Mouse (Mus musculus): ENCODE data around the gene AC124108.1. TPM values are rescaled to one million over a fixed set of nuclear protein-coding genes. Genes with fewer than 3 reads are reported as not detected.

AC124108.1 gene
- polyA plus RNA-seq, 1 experiment from 2014 or later, result 0.45 TPM

DNA sequence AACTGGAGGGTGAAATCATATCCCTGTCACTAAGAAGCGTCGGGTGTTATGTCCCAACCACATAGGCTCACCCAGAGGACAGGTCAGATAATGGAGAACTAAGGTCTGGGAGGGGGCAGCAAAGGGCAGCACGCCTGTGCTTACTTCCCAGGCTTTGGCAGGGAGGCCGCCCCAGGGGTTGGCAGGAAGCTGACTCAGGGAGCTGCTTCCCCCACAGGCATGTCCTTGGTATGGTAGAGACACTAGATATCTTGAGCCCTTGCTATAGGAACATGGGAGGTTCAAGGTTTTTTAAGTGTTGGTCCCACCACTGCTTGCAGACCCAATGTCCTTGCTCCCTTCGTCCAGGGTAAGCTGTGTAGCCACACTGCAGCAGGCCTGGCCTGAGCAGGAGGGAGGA, 14.7 kb downstream of the AC124108.1 start:
- Histone ChIP-seq H3K27ac (no peak overlapping the region), H3K27me3 (peaks cover 11% of the 10 kb centered on the region; the same call in 1 of the 2 replicates), H3K9me3 (no peaks in the 10 kb centered on the region), H3K9ac (replicated peaks) (0 out of 2 replicates have a peak overlapping the region, but pooled peaks have one; percentile 2), H3K4me1 (replicated peaks) (peaks cover 48% of the 10 kb centered on the region), H3K36me3 (no peaks in the 10 kb centered on the region), H3K4me3 (replicated peaks) (no peak overlapping the region), H3K4me2 (no peak overlapping the region)
- ATAC-seq (ENCODE audit: insufficient number of reproducible peaks, insufficient read depth, low FRiP score, low TSS enrichment, low read depth), result no peak
- WGBS, result 56% methylated on average over 5 of the region's 5 CpGs

DNA sequence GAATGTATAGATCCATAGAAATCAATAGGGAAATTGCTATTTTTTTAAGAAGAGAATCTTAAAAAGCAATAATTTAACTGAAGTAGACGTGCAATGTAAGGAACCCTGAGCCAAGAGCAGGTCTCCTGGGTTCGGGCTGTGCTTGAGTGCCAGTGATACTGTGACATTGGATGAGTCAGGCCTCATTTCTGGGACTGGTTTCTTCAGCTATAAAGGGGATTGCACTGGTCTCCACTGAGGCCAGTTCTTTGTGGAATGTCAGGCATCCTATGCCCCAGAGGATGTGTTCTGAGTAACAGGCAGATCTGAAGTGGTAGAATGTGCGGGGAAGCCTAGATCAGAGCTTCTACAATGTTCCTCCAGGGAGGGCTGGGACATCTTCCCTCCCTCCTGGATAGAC, 15.6 kb downstream of the AC124108.1 start:
- no peak overlapping the region for H3K4me2 ChIP-seq
- H3K4me1 ChIP-seq (replicated peaks), result peaks cover 40% of the 10 kb centered on the region
- 85% methylated on average over 3 of the region's 3 CpGs for WGBS

DNA sequence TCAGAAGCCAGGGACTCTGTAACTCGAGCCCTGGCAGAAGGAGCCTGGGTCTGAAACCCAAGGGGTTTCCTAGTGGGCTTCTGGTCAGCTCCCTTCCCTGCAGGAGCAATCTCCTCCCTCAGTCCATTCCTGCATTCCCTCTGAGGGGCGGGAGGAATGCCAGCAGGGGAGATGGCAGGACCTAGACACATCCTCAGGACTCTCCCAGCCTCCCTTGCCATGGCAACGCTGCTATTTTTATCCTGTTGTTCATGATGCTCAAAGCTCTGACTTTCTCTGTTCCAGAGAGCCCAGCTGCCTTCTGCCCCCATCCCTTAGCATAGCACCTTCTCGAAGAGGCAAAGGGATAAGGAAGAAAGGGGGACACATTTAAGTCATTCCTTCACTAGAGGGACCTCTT, 16.9 kb downstream of the AC124108.1 start:
- Histone ChIP-seq H3K4me2 (no peak overlapping the region), H3K4me1 (replicated peaks) (peaks cover 42% of the 10 kb centered on the region), H3K36me3 (no peaks in the 10 kb centered on the region), H3K9ac (replicated peaks) (no peak overlapping the region), H3K4me3 (replicated peaks) (no peak overlapping the region), H3K27me3 (peaks cover 27% of the 10 kb centered on the region), H3K27ac (no peak overlapping the region), H3K9me3 (no peaks in the 10 kb centered on the region)
- ATAC-seq (ENCODE audit: insufficient number of reproducible peaks, insufficient read depth, low FRiP score, low TSS enrichment, low read depth), result no peak
- 14% methylated on average over 4 of the region's 4 CpGs for WGBS

More for the DNA sequence above, 15.6 kb downstream of the AC124108.1 start:
- no peak for ATAC-seq (ENCODE audit: insufficient number of reproducible peaks, insufficient read depth, low FRiP score, low TSS enrichment, low read depth)
- H3K9ac ChIP-seq (replicated peaks), result no peak overlapping the region
- no peak overlapping the region for H3K27ac ChIP-seq
- H3K36me3 ChIP-seq, result no peaks in the 10 kb centered on the region
- peaks cover 20% of the 10 kb centered on the region for H3K27me3 ChIP-seq
- no peaks in the 10 kb centered on the region for H3K9me3 ChIP-seq
- H3K4me3 ChIP-seq (replicated peaks), result no peak overlapping the region

DNA sequence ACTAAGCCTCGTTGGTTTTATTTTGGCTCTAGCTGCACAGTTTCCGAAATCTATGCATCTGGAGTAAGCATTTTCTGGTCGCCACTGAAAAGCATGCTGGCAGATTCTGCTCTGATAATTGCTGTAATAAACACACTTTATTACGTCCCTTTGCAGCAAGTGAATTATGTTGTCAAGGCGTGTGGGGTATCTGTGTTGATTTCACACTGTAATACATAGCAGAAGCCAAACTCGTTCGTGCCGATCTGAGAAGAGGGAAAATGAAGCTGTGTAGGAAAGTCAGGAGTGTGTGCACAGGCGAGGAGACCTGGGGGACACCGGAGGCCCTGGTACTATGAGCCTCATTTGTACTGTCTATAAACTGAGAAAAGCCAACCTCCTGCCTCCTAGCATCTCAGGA, 18.1 kb downstream of the AC124108.1 start:
- no peak overlapping the region for H3K4me3 ChIP-seq (replicated peaks)
- H3K27me3 ChIP-seq, result peaks cover 30% of the 10 kb centered on the region
- H3K9me3 ChIP-seq, result no peaks in the 10 kb centered on the region
- 24% methylated on average over 10 of the region's 10 CpGs for whole genome bisulfite sequencing
- H3K27ac ChIP-seq, result no peak overlapping the region
- no peak overlapping the region for H3K9ac ChIP-seq (replicated peaks)
- peaks cover 42% of the 10 kb centered on the region for H3K4me1 ChIP-seq (replicated peaks)
- ATAC-seq (ENCODE audit: insufficient number of reproducible peaks, insufficient read depth, low FRiP score, low TSS enrichment, low read depth), result no peak
- H3K4me2 ChIP-seq, result no peak overlapping the region
- no peaks in the 10 kb centered on the region for H3K36me3 ChIP-seq

DNA sequence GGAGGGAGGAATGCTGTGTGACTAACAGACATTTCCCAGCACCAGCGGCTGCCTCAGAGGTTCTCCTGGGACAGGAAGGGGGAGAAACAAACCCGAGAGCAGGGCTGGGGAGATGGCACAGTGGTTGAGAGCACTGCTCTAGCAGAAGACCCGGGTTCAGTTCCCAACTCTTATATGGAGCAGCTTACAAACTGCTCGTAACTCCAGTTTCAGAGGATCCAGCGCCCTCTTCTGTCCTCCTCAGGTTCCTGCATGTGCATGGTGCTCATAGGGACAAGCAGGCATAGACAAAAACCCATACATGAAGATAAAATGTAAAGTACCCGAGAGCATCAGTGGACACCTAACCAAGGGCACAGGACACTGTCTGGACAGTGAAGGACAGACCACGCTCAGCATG, 19.7 kb downstream of the AC124108.1 start:
- Histone ChIP-seq H3K9ac (replicated peaks) (no peak overlapping the region), H3K27ac (no peak overlapping the region), H3K4me2 (no peak overlapping the region), H3K9me3 (no peaks in the 10 kb centered on the region), H3K4me1 (replicated peaks) (peaks cover 41% of the 10 kb centered on the region), H3K36me3 (no peaks in the 10 kb centered on the region), H3K4me3 (replicated peaks) (no peak overlapping the region), H3K27me3 (peaks cover 34% of the 10 kb centered on the region)
- ATAC-seq (ENCODE audit: insufficient number of reproducible peaks, insufficient read depth, low FRiP score, low TSS enrichment, low read depth), result no peak
- WGBS, result 19% methylated on average over 7 of the region's 7 CpGs

DNA sequence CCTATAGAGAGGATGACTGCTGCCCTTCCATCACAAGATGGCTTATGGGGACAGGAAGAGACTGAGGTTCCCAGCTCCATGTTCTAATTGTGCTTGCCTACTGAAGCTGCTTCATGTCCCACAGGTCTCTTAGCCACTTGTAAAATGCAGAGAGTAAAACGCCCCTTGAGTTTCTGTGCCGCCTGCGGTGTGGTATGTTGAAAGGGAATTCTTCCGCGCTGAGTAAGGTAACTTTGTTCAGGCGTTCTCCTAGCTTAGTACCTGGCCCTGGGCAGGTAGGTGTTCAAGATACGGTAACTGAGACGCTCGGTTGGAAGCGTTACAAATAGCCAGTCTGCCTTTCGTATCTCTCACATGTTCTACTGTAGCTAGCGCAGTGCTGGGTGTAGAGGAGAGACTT, 20.4 kb downstream of the AC124108.1 start:
- Histone ChIP-seq H3K4me1 (replicated peaks) (peaks cover 41% of the 10 kb centered on the region), H3K4me3 (replicated peaks) (peak overlapping the region; percentile 30; the same call in 1 of the 2 replicates)

DNA sequence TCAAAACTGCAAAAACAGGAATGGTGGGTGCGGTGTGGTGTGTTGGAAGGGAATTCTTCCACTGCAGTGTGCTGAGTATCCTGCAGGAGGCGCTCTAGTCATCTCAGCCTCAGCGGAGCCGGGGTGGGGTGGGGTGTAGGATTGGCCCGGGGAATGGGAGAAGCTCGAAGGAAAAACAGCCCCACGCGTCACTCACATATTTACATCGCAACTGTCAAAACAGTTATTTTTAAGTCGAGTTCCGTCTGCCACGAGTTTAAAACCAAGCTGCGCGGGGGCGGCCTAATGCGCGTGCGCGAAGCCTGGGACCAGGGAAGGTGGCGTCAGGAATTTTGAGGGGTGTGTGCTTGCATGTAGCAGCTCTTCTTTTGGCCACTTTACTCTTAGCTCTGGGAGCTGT, 21.0 kb downstream of the AC124108.1 start:
- under 1% methylated on average over 20 of the region's 20 CpGs for whole genome bisulfite sequencing
- no peaks in the 10 kb centered on the region for H3K36me3 ChIP-seq
- peak overlapping the region; percentile 30 for H3K4me3 ChIP-seq (replicated peaks)
- H3K9me3 ChIP-seq, result no peaks in the 10 kb centered on the region
- H3K4me2 ChIP-seq, result peak overlapping the region; percentile 48
- H3K4me1 ChIP-seq (replicated peaks), result peaks cover 41% of the 10 kb centered on the region
- H3K27me3 ChIP-seq, result peaks cover 35% of the 10 kb centered on the region
- no peak; the same call in 1 of the 2 replicates for ATAC-seq (ENCODE audit: insufficient number of reproducible peaks, insufficient read depth, low FRiP score, low TSS enrichment, low read depth)
- H3K9ac ChIP-seq (replicated peaks), result no peak overlapping the region
- no peak overlapping the region for H3K27ac ChIP-seq

More for the DNA sequence above, 20.4 kb downstream of the AC124108.1 start:
- Histone ChIP-seq H3K36me3 (no peaks in the 10 kb centered on the region), H3K4me2 (peak overlapping the region; percentile 48), H3K27me3 (peaks cover 35% of the 10 kb centered on the region), H3K27ac (no peak overlapping the region), H3K9me3 (no peaks in the 10 kb centered on the region), H3K9ac (replicated peaks) (no peak overlapping the region)
- 41% methylated on average over 12 of the region's 12 CpGs for WGBS
- no peak for ATAC-seq (ENCODE audit: insufficient number of reproducible peaks, insufficient read depth, low FRiP score, low TSS enrichment, low read depth)

DNA sequence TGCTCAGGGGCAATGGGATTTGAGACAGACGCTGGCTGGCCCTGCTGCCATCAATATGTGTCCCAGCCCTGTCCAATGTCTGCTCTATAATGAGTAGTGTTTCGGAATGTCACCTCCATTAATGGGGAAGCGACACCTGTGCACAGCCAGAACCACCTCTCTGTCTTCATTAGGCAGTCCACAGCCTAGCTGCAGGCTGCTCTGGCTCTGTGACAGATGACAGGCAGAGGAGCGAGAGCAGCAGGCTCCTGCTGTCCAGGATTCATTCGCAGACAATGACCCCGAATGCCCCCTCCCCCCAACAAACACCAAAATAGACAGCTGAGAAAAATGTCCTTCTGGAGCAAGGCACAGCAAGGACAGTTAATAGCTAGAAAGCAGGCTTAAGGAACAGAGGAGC, 21.8 kb downstream of the AC124108.1 start:
- H3K4me1 ChIP-seq (replicated peaks), result peaks cover 35% of the 10 kb centered on the region
- no peak for ATAC-seq (ENCODE audit: insufficient number of reproducible peaks, insufficient read depth, low FRiP score, low TSS enrichment, low read depth)
- H3K27me3 ChIP-seq, result peaks cover 35% of the 10 kb centered on the region
- H3K9ac ChIP-seq (replicated peaks), result no peak overlapping the region
- no peak overlapping the region for H3K27ac ChIP-seq
- H3K4me3 ChIP-seq (replicated peaks), result no peak overlapping the region
- no peaks in the 10 kb centered on the region for H3K9me3 ChIP-seq
- 31% methylated on average over 6 of the region's 6 CpGs for WGBS
- H3K4me2 ChIP-seq, result no peak overlapping the region
- no peaks in the 10 kb centered on the region for H3K36me3 ChIP-seq

DNA sequence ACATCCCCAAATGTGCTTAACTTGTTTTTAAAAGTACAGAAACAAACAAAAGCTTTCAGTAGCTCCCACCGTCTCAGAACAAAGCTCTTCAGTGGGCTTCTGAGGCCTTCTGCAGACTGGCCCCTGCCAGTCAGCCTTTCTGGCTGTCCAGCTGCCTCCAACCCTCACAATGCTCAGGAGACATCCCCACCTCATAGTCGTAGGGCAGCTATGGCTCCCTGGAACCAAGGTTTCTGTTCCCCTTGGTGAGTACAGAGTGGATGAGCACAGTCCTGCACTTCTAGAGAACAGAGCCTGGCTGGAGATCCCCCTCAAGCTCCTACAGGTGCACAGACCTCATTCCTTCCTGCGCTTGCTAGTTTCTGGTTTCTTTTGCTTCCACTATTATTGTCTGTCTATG, 25.0 kb downstream of the AC124108.1 start:
- WGBS, result 54% methylated on average over 3 of the region's 3 CpGs
- Histone ChIP-seq H3K27me3 (peaks cover 36% of the 10 kb centered on the region), H3K4me1 (replicated peaks) (peaks cover 10% of the 10 kb centered on the region; the same call in 1 of the 2 replicates), H3K9me3 (no peaks in the 10 kb centered on the region), H3K4me3 (replicated peaks) (no peak overlapping the region), H3K36me3 (no peaks in the 10 kb centered on the region), H3K27ac (no peak overlapping the region), H3K9ac (replicated peaks) (no peak overlapping the region), H3K4me2 (no peak overlapping the region)
- no peak for ATAC-seq (ENCODE audit: insufficient number of reproducible peaks, insufficient read depth, low FRiP score, low TSS enrichment, low read depth)

DNA sequence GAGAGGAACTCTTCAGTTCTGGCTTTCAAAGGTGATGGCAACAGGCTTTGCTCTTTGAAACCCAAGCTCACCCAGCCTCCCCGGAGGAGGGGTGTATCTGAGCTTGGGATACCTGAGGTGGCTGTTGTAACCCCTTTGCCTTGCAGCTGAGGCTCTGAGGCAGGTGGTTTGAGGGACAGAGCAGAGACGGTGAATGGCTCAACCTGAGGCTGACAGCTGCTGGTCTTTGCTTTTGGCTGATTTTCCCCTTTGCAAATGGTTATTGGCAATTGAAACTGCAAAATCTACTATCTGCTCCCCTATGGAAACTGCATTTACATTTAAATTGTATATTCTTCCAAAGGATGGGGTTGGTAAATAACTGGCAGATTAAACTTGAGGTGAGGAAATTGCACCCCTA, 30.4 kb downstream of the AC124108.1 start:
- Histone ChIP-seq H3K4me3 (replicated peaks) (no peak overlapping the region), H3K36me3 (no peaks in the 10 kb centered on the region), H3K27ac (no peak overlapping the region), H3K27me3 (peaks cover 19% of the 10 kb centered on the region), H3K4me1 (replicated peaks) (no peaks in the 10 kb centered on the region), H3K4me2 (no peak overlapping the region), H3K9me3 (no peaks in the 10 kb centered on the region), H3K9ac (replicated peaks) (no peak overlapping the region)
- no peak for ATAC-seq (ENCODE audit: insufficient number of reproducible peaks, insufficient read depth, low FRiP score, low TSS enrichment, low read depth)
- WGBS, result 36% methylated on average over 2 of the region's 2 CpGs

- H3K9ac ChIP-seq (replicated peaks), result no peak overlapping the region
- 41% methylated on average over 6 of the region's 6 CpGs for WGBS
- ATAC-seq (ENCODE audit: insufficient number of reproducible peaks, insufficient read depth, low FRiP score, low TSS enrichment, low read depth), result no peak
Observed at GRCm38 (mm10) chr1:132222166-132222565, 30.9 kb downstream of the AC124108.1 start.

GRCm38 (mm10) chr1:132226297-132227080, 35.2 kb downstream of the AC124108.1 start:
- ATAC-seq (ENCODE audit: insufficient number of reproducible peaks, insufficient read depth, low FRiP score, low TSS enrichment, low read depth), result no peak
- H3K9me3 ChIP-seq, result no peaks in the 10 kb centered on the region
- H3K4me2 ChIP-seq, result no peak overlapping the region
- H3K4me3 ChIP-seq (replicated peaks), result no peak overlapping the region
- no peak overlapping the region for H3K9ac ChIP-seq (replicated peaks)
- WGBS, result 75% methylated on average over 11 of the region's 13 CpGs
- peaks cover 7% of the 10 kb centered on the region for H3K27me3 ChIP-seq
- no peaks in the 10 kb centered on the region for H3K36me3 ChIP-seq
- no peak overlapping the region for H3K27ac ChIP-seq
- no peaks in the 10 kb centered on the region for H3K4me1 ChIP-seq (replicated peaks)

More at GRCm38 (mm10) chr1:132222166-132222565, 30.9 kb downstream of the AC124108.1 start:
- Histone ChIP-seq H3K9me3 (no peaks in the 10 kb centered on the region), H3K36me3 (no peaks in the 10 kb centered on the region), H3K27me3 (peaks cover 19% of the 10 kb centered on the region), H3K27ac (no peak overlapping the region), H3K4me1 (replicated peaks) (no peaks in the 10 kb centered on the region), H3K4me3 (replicated peaks) (no peak overlapping the region), H3K4me2 (no peak overlapping the region)

Measured in limb, embryonic 12.5 days (tissue).